Mouse (Mus musculus) liver, embryonic 14.5 days (tissue): ENCODE results near the gene Adck1. TPM values are rescaled to one million over a fixed set of nuclear protein-coding genes. Genes with fewer than 3 reads are reported as not detected.

ENCODE experiments used
- ATAC-seq: fragments of 200-750 bp; cut with Nextera tagmentation; 2 replicates; pipeline ENCODE4 v1.8.0; 2017; ENCODE audit warnings: moderate number of reproducible peaks, mild to moderate bottlenecking, moderate library complexity; ENCODE audit not compliant: insufficient read depth
- DNase-seq, 3 experiments: peaks; one replicate each; pipeline ENCODE4 v3.0.0-alpha.2; 2012 to 2013; ENCODE audit warnings: low read depth in 3 of 3, low spot score in 3 of 3
- H3K27ac ChIP-seq: fragments of 300-500 bp; sonication (generic); 2 replicates; pipeline ENCODE4 v1.5.1; 2014; ENCODE audit warnings: moderate library complexity, mild to moderate bottlenecking, control low read depth, inconsistent platforms
- H3K27me3 ChIP-seq: fragments of 300-500 bp; sonication (generic); 2 replicates; pipeline ENCODE4 v1.6.1; 2014; ENCODE audit warnings: mild to moderate bottlenecking, low read length, moderate library complexity; ENCODE audit not compliant: control insufficient read depth, insufficient read depth
- H3K36me3 ChIP-seq: fragments of 300-500 bp; sonication (generic); replicated peaks from 2 replicates; pipeline ENCODE4 v1.6.1; 2014; ENCODE audit warnings: low read depth; ENCODE audit not compliant: control insufficient read depth, insufficient read depth
- H3K4me1 ChIP-seq, 2 experiments: fragments of 200-500 bp in 1 of 2; fragments of 300-500 bp in 1 of 2; sonication (generic) in 1 of 2; replicated peaks; 2 replicates each; pipeline ENCODE4 v1.6.1; 2012 to 2014; ENCODE audit warnings: antibody characterized with exemption in 1 of 2, inconsistent platforms in 1 of 2, low read length in 1 of 2; ENCODE audit not compliant: control insufficient read depth in 2 of 2, insufficient read depth in 2 of 2
- H3K4me2 ChIP-seq: fragments of 300-500 bp; sonication (generic); 2 replicates; pipeline ENCODE4 v1.6.1; 2014; ENCODE audit warnings: low read depth, mild to moderate bottlenecking, control low read depth, moderate library complexity
- H3K4me3 ChIP-seq, 2 experiments: fragments of 200-500 bp in 1 of 2; fragments of 300-500 bp in 1 of 2; sonication (generic) in 1 of 2; 2 replicates each; pipeline ENCODE4 v1.5.1; 2012 to 2014; ENCODE audit warnings: low read depth in 2 of 2, low read length in 2 of 2, mild to moderate bottlenecking in 2 of 2, control low read depth in 1 of 2, inconsistent platforms in 1 of 2, moderate library complexity in 1 of 2; ENCODE audit not compliant: insufficient read depth in 1 of 2
- H3K9ac ChIP-seq: fragments of 300-500 bp; sonication (generic); replicated peaks from 2 replicates; pipeline ENCODE4 v1.6.1; 2014; ENCODE audit warnings: mild to moderate bottlenecking, control low read depth, moderate library complexity
- H3K9me3 ChIP-seq: fragments of 300-500 bp; sonication (generic); 2 replicates; pipeline ENCODE4 v1.6.1; 2016; ENCODE audit warnings: low read length, mixed read lengths; ENCODE audit not compliant: control insufficient read depth
- CTCF ChIP-seq: IDR thresholded peaks from 2 replicates; pipeline ENCODE4 v1.5.1; 2016; ENCODE audit warnings: antibody characterized with exemption, low read depth, control low read depth
- EP300 ChIP-seq: IDR thresholded peaks from 2 replicates; pipeline ENCODE4 v1.6.1; 2016; ENCODE audit warnings: antibody characterized with exemption, low read depth
- WGBS: fragments of 180-500 bp; shearing (Covaris S2); extraction: QIAGEN DNeasy Blood & Tissue Kit; methylation state at CpG from one replicate; pipeline ENCODE4 v1.1.7; 2014; ENCODE audit not compliant: insufficient replicate concordance; 5-methylcytosine and 5-hydroxymethylcytosine counted together
- polyA plus RNA-seq, 2 experiments: library from polyadenylated mRNA; depleted of rRNA in 1 of 2; stranded (reverse) in 1 of 2; unstranded in 1 of 2; fragments of >200 nt; fragmentation: Nextera tagmentation in 1 of 2; extraction: Ambion mirVana in 1 of 2; gene quantifications; 2 replicates each; pipeline versions ENCODE4 v1.2.1 to v1.2.3; 2012 to 2014

The Adck1 gene
- polyA plus RNA-seq, 2 experiments = 5.8 to 6.5 TPM

DNA sequence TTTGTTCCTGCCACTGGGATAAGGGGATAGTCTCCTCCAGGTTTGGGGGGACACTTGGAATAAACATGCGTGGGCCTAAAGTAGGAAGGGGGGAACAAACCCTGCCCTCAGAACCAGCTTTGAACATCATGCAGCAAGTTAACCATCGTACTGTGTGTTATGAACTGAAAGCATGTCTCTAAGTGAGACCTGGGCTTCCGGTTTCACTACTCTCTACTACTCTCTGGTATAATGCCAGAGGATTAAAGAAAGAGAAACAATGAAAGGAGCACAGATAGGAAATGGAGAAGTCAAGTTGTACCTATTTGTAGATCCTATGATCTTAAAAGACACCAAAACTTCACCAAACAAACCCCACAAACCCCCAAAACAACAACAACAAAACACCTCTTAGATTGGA lies 121.3 kb downstream of the Adck1 start:
- Histone ChIP-seq H3K4me2 (no peak overlapping the region), H3K9ac (no peak overlapping the region), H3K27me3 (no peaks in the 10 kb centered on the region), H3K4me3 (no peak overlapping the region), H3K9me3 (no peaks in the 10 kb centered on the region), H3K4me1 (no peaks in the 10 kb centered on the region), H3K27ac (no peak overlapping the region), H3K36me3 (no peaks in the 10 kb centered on the region)
- TF ChIP-seq CTCF = no peak
- TF ChIP-seq EP300 = no peak
- DNase-seq = no peak
- 58% methylated on average over 3 of the region's 3 CpGs for WGBS
- ATAC-seq = no peak

DNA sequence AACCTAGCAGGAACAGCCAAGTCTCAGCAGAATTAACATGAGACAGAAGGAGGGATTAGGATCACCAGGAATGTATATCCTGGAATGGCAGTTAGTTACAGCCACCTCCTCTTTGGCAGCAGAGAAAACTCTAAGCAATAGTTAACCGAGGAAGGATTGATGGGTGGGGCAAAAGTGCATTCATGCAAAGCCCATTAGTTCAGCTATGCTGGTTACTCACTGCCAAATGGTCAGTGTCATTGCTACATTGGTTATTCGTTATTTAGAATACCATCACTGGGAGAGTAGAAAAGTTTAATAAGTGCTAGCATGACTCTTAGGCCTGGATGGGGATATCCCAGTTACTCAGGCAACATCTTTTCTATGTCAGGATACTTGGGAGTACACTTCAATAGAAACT lies 130.5 kb downstream of the Adck1 start:
- Histone ChIP-seq H3K27me3 (no peaks in the 10 kb centered on the region), H3K4me3 (no peak overlapping the region), H3K36me3 (no peaks in the 10 kb centered on the region), H3K9ac (no peak overlapping the region), H3K4me2 (no peak overlapping the region), H3K9me3 (no peaks in the 10 kb centered on the region), H3K4me1 (no peaks in the 10 kb centered on the region), H3K27ac (no peak overlapping the region)
- WGBS = 46% methylated on average over 2 of the region's 2 CpGs
- TF ChIP-seq CTCF = no peak
- no peak for TF ChIP-seq EP300
- ATAC-seq (no peak), DNase-seq (no peak)

Other genes with a start within 250 kb of the Adck1 start
- not detected in 2 replicates for gene Gm10436, start 178.4 kb upstream of the Adck1 start, polyA plus RNA-seq (2012; rRNA removed)
- not detected in 2 replicates for gene Gm10436, start 178.4 kb upstream of the Adck1 start, polyA plus RNA-seq (2014; fragmentation: Nextera tagmentation; extraction: Ambion mirVana)
- not detected in 2 replicates for gene Gm8332, start 110.5 kb upstream of the Adck1 start, polyA plus RNA-seq (2012; rRNA removed)
- gene Gm8332, start 110.5 kb upstream of the Adck1 start, polyA plus RNA-seq (2014; fragmentation: Nextera tagmentation; extraction: Ambion mirVana) = not detected in 2 replicates
- gene Gm5662, start 86.1 kb upstream of the Adck1 start, polyA plus RNA-seq (2012; rRNA removed) = not detected in 2 replicates
- gene Gm5662, start 86.1 kb upstream of the Adck1 start, polyA plus RNA-seq (2014; fragmentation: Nextera tagmentation; extraction: Ambion mirVana) = not detected in 2 replicates
- gene Gm5039, start 36.5 kb upstream of the Adck1 start, polyA plus RNA-seq (2012; rRNA removed) = not detected in 2 replicates
- gene Gm5039, start 36.5 kb upstream of the Adck1 start, polyA plus RNA-seq (2014; fragmentation: Nextera tagmentation; extraction: Ambion mirVana) = not detected in 2 replicates